Mouse (Mus musculus) MEL (cell line): ENCODE measurements around the gene Rps19. TPM values are rescaled to one million over a fixed set of nuclear protein-coding genes. Genes with fewer than 3 reads are reported as not detected.

Experiments used
- DNase-seq: peaks from one replicate; pipeline ENCODE4 v3.0.0; 2011; ENCODE audit warnings: low read depth, low spot score
- H3K27ac ChIP-seq: 2 replicates; pipeline ENCODE4 v1.5.1; 2012; ENCODE audit warnings: low read depth, mild to moderate bottlenecking, control low read depth, low read length, moderate library complexity; ENCODE audit not compliant: control insufficient read depth
- H3K27me3 ChIP-seq, 2 experiments: fragments of 150-350 bp in 1 of 2; sonication (generic) in 1 of 2; 2 replicates each; pipeline ENCODE4 v1.6.1; 2012; ENCODE audit warnings: low read length in 2 of 2, mild to moderate bottlenecking in 2 of 2, improper control_type of control experiment in 1 of 2, moderate library complexity in 1 of 2; ENCODE audit not compliant: insufficient read depth in 2 of 2, control insufficient read depth in 1 of 2
- H3K36me3 ChIP-seq, 2 experiments: 2 replicates each; pipeline ENCODE4 v1.6.1; 2012 to 2014; ENCODE audit warnings: low read length in 2 of 2, improper control_type of control experiment in 1 of 2, inconsistent platforms in 1 of 2, mild to moderate bottlenecking in 1 of 2; ENCODE audit not compliant: insufficient read depth in 2 of 2, control insufficient read depth in 1 of 2
- H3K4me1 ChIP-seq, 2 experiments: fragments of 150-350 bp in 1 of 2; sonication (generic) in 1 of 2; 2 replicates each; pipeline ENCODE4 v1.6.1; 2012; ENCODE audit warnings: low read length in 2 of 2, improper control_type of control experiment in 1 of 2, mild to moderate bottlenecking in 1 of 2; ENCODE audit not compliant: insufficient read depth in 2 of 2, control insufficient read depth in 1 of 2
- H3K4me3 ChIP-seq, 2 experiments: fragments of 150-350 bp in 1 of 2; sonication (generic) in 1 of 2; 2 replicates each; pipeline ENCODE4 v1.5.1; 2012; ENCODE audit warnings: low read depth in 2 of 2, low read length in 2 of 2, mild to moderate bottlenecking in 2 of 2, moderate library complexity in 2 of 2, control low read depth in 1 of 2, improper control_type of control experiment in 1 of 2; ENCODE audit not compliant: control insufficient read depth in 1 of 2, insufficient read depth in 1 of 2
- H3K79me2 ChIP-seq: 2 replicates; pipeline ENCODE4 v1.6.1; 2012; ENCODE audit warnings: mild to moderate bottlenecking, low read length, moderate library complexity; ENCODE audit not compliant: control insufficient read depth, poor library complexity, insufficient read depth
- H3K9ac ChIP-seq: 2 replicates; pipeline ENCODE4 v1.6.1; 2012; ENCODE audit warnings: low read depth, mild to moderate bottlenecking, control low read depth, low read length, moderate library complexity; ENCODE audit not compliant: control insufficient read depth, poor library complexity, severe bottlenecking
- H3K9me3 ChIP-seq: fragments of 150-350 bp; sonication (generic); replicated peaks from 2 replicates; pipeline ENCODE4 v1.6.1; 2012; ENCODE audit warnings: mild to moderate bottlenecking, low read length, improper control_type of control experiment, moderate library complexity; ENCODE audit not compliant: insufficient read depth
- BHLHE40 ChIP-seq: IDR thresholded peaks from 2 replicates; pipeline ENCODE4 v1.6.1; 2012; ENCODE audit warnings: low read depth, mild to moderate bottlenecking, inconsistent platforms, low read length, improper control_type of control experiment, borderline replicate concordance
- CTCF ChIP-seq, 3 experiments: IDR thresholded peaks in 2 of 3; conservative IDR thresholded peaks in 1 of 3; 2 replicates each; pipeline ENCODE4 v1.5.1; 2011 to 2012; ENCODE audit warnings: low read length in 3 of 3, low read depth in 2 of 3, mild to moderate bottlenecking in 2 of 3, improper control_type of control experiment in 1 of 3, inconsistent platforms in 1 of 3, mixed read lengths in 1 of 3, moderate library complexity in 1 of 3; ENCODE audit not compliant: control insufficient read depth in 1 of 3, insufficient read depth in 1 of 3, poor library complexity in 1 of 3, severe bottlenecking in 1 of 3
- ELF1 ChIP-seq: IDR thresholded peaks from 2 replicates; pipeline ENCODE4 v1.6.1; 2014; ENCODE audit warnings: low read depth, mild to moderate bottlenecking, inconsistent platforms, low read length, improper control_type of control experiment, moderate library complexity
- EP300 ChIP-seq, 2 experiments: IDR thresholded peaks; 2 replicates each; pipeline ENCODE4 v1.6.1; 2011; ENCODE audit warnings: improper control_type of control experiment in 2 of 2, low read length in 2 of 2, low read depth in 1 of 2, mild to moderate bottlenecking in 1 of 2
- ETS1 ChIP-seq: IDR thresholded peaks from 2 replicates; pipeline ENCODE4 v1.6.1; 2012; ENCODE audit warnings: low read depth, mild to moderate bottlenecking, inconsistent platforms, low read length, improper control_type of control experiment, moderate library complexity
- GATA1 ChIP-seq: IDR thresholded peaks from 2 replicates; pipeline ENCODE4 v1.6.1; 2011; ENCODE audit warnings: low read depth, low read length, improper control_type of control experiment
- HCFC1 ChIP-seq: IDR thresholded peaks from 2 replicates; pipeline ENCODE4 v1.6.1; 2012; ENCODE audit warnings: low read depth, mild to moderate bottlenecking, inconsistent platforms, low read length, improper control_type of control experiment, moderate library complexity
- JUND ChIP-seq: IDR thresholded peaks from 2 replicates; pipeline ENCODE4 v1.6.1; 2011; ENCODE audit warnings: low read depth, mild to moderate bottlenecking, improper control_type of control experiment, low read length
- KAT2A ChIP-seq: conservative IDR thresholded peaks from 2 replicates; pipeline ENCODE4 v1.6.1; 2012; ENCODE audit warnings: low read depth, low read length, improper control_type of control experiment, inconsistent platforms
- MAFK ChIP-seq: IDR thresholded peaks from 2 replicates; pipeline ENCODE4 v1.6.1; 2011; ENCODE audit warnings: low read depth, mild to moderate bottlenecking, low read length, improper control_type of control experiment, borderline replicate concordance
- MAX ChIP-seq: IDR thresholded peaks from 2 replicates; pipeline ENCODE4 v1.6.1; 2011; ENCODE audit warnings: low read length, improper control_type of control experiment
- MAZ ChIP-seq: IDR thresholded peaks from 2 replicates; pipeline ENCODE4 v1.6.1; 2012; ENCODE audit warnings: low read depth, mild to moderate bottlenecking, inconsistent platforms, low read length, improper control_type of control experiment
- MXI1 ChIP-seq: IDR thresholded peaks from 2 replicates; pipeline ENCODE4 v1.6.1; 2011; ENCODE audit warnings: mild to moderate bottlenecking, low read depth, low read length, improper control_type of control experiment
- MYB ChIP-seq: IDR thresholded peaks from 2 replicates; pipeline ENCODE4 v1.6.1; 2011; ENCODE audit warnings: mild to moderate bottlenecking, low read depth, low read length, improper control_type of control experiment
- MYC ChIP-seq: IDR thresholded peaks from 2 replicates; pipeline ENCODE4 v1.6.1; 2011; ENCODE audit warnings: low read depth, mild to moderate bottlenecking, low read length, improper control_type of control experiment, moderate library complexity
- NELFE ChIP-seq: IDR thresholded peaks from 2 replicates; pipeline ENCODE4 v1.6.1; 2011; ENCODE audit warnings: low read depth, low read length, improper control_type of control experiment
- NRF1 ChIP-seq: IDR thresholded peaks from 2 replicates; pipeline ENCODE4 v1.6.1; 2014; ENCODE audit warnings: low read depth, mild to moderate bottlenecking, inconsistent platforms, low read length, improper control_type of control experiment, moderate library complexity; ENCODE audit not compliant: poor library complexity, insufficient read depth, severe bottlenecking
- POLR2A ChIP-seq, 2 experiments: IDR thresholded peaks; 2 replicates each; pipeline ENCODE4 v1.6.1; 2011 to 2012; ENCODE audit warnings: low read length in 2 of 2, mild to moderate bottlenecking in 2 of 2, control low read depth in 1 of 2, improper control_type of control experiment in 1 of 2, low read depth in 1 of 2, moderate library complexity in 1 of 2; ENCODE audit not compliant: control insufficient read depth in 1 of 2, insufficient read depth in 1 of 2, poor library complexity in 1 of 2
- POLR2AphosphoS2 ChIP-seq: IDR thresholded peaks from 2 replicates; pipeline ENCODE4 v1.6.1; 2011; ENCODE audit warnings: low read length, improper control_type of control experiment
- RAD21 ChIP-seq: IDR thresholded peaks from 2 replicates; pipeline ENCODE4 v1.6.1; 2011; ENCODE audit warnings: mild to moderate bottlenecking, low read depth, low read length, improper control_type of control experiment
- RCOR1 ChIP-seq: IDR thresholded peaks from 2 replicates; pipeline ENCODE4 v1.6.1; 2012; ENCODE audit warnings: low read depth, mild to moderate bottlenecking, inconsistent platforms, low read length, improper control_type of control experiment
- SIN3A ChIP-seq: IDR thresholded peaks from 2 replicates; pipeline ENCODE4 v1.6.1; 2012; ENCODE audit warnings: low read length, improper control_type of control experiment, inconsistent platforms
- TBP ChIP-seq: IDR thresholded peaks from 2 replicates; pipeline ENCODE4 v1.8.0; 2011; ENCODE audit warnings: low read depth, low read length, improper control_type of control experiment
- TCF12 ChIP-seq: IDR thresholded peaks from 2 replicates; pipeline ENCODE4 v1.6.1; 2014; ENCODE audit warnings: low read depth, mild to moderate bottlenecking, inconsistent platforms, low read length, improper control_type of control experiment, moderate library complexity
- UBTF ChIP-seq: IDR thresholded peaks from 2 replicates; pipeline ENCODE4 v1.6.1; 2012; ENCODE audit warnings: low read depth, mild to moderate bottlenecking, inconsistent platforms, low read length, improper control_type of control experiment, moderate library complexity, borderline replicate concordance; ENCODE audit not compliant: insufficient read depth
- USF2 ChIP-seq, 2 experiments: IDR thresholded peaks; 2 replicates each; pipeline ENCODE4 v1.6.1; 2011 to 2012; ENCODE audit warnings: improper control_type of control experiment in 2 of 2, low read length in 2 of 2, borderline replicate concordance in 1 of 2, inconsistent platforms in 1 of 2, low read depth in 1 of 2, mild to moderate bottlenecking in 1 of 2; ENCODE audit not compliant: insufficient read depth in 1 of 2
- ZC3H11A ChIP-seq: IDR thresholded peaks from 2 replicates; pipeline ENCODE4 v1.6.1; 2012; ENCODE audit warnings: low read depth, mild to moderate bottlenecking, inconsistent platforms, low read length, improper control_type of control experiment
- ZKSCAN1 ChIP-seq: IDR thresholded peaks from 2 replicates; pipeline ENCODE4 v1.6.1; 2012; ENCODE audit warnings: low read depth, mild to moderate bottlenecking, inconsistent platforms, low read length, improper control_type of control experiment, moderate library complexity
- ZMIZ1 ChIP-seq: IDR thresholded peaks from 2 replicates; pipeline ENCODE4 v1.6.1; 2012; ENCODE audit warnings: low read depth, mild to moderate bottlenecking, inconsistent platforms, low read length, improper control_type of control experiment, moderate library complexity
- ZNF384 ChIP-seq: IDR thresholded peaks from 2 replicates; pipeline ENCODE4 v1.6.1; 2012; ENCODE audit warnings: low read depth, mild to moderate bottlenecking, inconsistent platforms, low read length, improper control_type of control experiment
- polyA plus RNA-seq, 2 experiments: library from polyadenylated mRNA; stranded (reverse) in 1 of 2; unstranded in 1 of 2; fragments of >175 nt in 1 of 2; fragments of >200 nt in 1 of 2; gene quantifications; 2 replicates each; pipeline versions ENCODE4 v1.2.1 to v1.2.4; 2012; ENCODE audit warnings: low replicate concordance in 2 of 2, low read depth in 1 of 2; ENCODE audit not compliant: insufficient read length in 2 of 2, insufficient read depth in 1 of 2, missing spikeins in 1 of 2
- total RNA-seq: library from RNA; depleted of rRNA; stranded (reverse); fragments of 300-350 nt; gene quantifications from 2 replicates; pipeline ENCODE4 v1.2.3, GENCODE M21; 2012

Gene Rps19
- total and polyA plus RNA-seq, 3 experiments = 2,454 to 3,580 TPM; not detected in 1

GRCm38 (mm10) chr7:24903444-24903825 lies 19.3 kb downstream of the Rps19 start:
- peak; percentile 70 for DNase-seq
- Histone ChIP-seq H3K4me1 (peaks cover 0 to 37% of the 10 kb centered on the region in 2 experiments; a peak in 2 of 4 replicates), H3K79me2 (peaks cover 28% of the 10 kb centered on the region), H3K36me3 (peaks cover 0 to 23% of the 10 kb centered on the region in 2 experiments; a peak in 3 of 4 replicates), H3K9me3 (no peaks in the 10 kb centered on the region), H3K27ac (peak overlapping the region; percentile 99), H3K4me3 (peak overlapping the region; percentile 72 to 92), H3K9ac (peak overlapping the region; percentile 97), H3K27me3 (no peaks in the 10 kb centered on the region)
- no peak for TF ChIP-seq JUND
- peak; percentile 6; the same call in 1 of the 2 replicates for TF ChIP-seq GATA1

- peaks cover 0 to 37% of the 10 kb centered on the region in 2 experiments; a peak in 2 of 4 replicates for H3K4me1 ChIP-seq
- TF ChIP-seq ZC3H11A (no peak), USF2 (IDR thresholded peaks at IDR 0.05; ENCODE audit: borderline replicate concordance in 1 of 2, insufficient read depth in 1 of 2, low read depth in 1 of 2, low read length in 2 of 2) (no peak), MAFK (no peak), MAX (peak; percentile 90), NRF1 (no peak; the same call in 1 of the 2 replicates), RAD21 (no peak), KAT2A (peak; percentile 65; the same call in 1 of the 2 replicates), TCF12 (no peak; the same call in none of the 2 replicates), MYB (no peak; the same call in 1 of the 2 replicates), POLR2A (IDR thresholded peaks at IDR 0.05; ENCODE audit: control insufficient read depth in 1 of 2, insufficient read depth in 1 of 2, low read depth in 1 of 2, low read length in 2 of 2, poor library complexity in 1 of 2) (peak; percentile 11 to 77; a peak in 2 of 4 replicates), POLR2AphosphoS2 (0 out of 2 replicates have a peak, but pooled peaks have one; percentile 22), HCFC1 (peak; percentile 95), ETS1 (peak; percentile 62), JUND (no peak), ZMIZ1 (no peak; the same call in 1 of the 2 replicates), GATA1 (peak; percentile 19; the same call in 1 of the 2 replicates), UBTF (no peak), NELFE (peak; percentile 59), MAZ (peak; percentile 98), TBP (peak; percentile 83), ZKSCAN1 (no peak), BHLHE40 (no peak), RCOR1 (no peak), CTCF (IDR thresholded peaks at IDR 0.05 in 2 of 3, conservative IDR thresholded peaks at IDR 0.05 in 1 of 3; ENCODE audit: control insufficient read depth in 1 of 3, insufficient read depth in 1 of 3, low read depth in 2 of 3, low read length in 3 of 3, poor library complexity in 1 of 3, severe bottlenecking in 1 of 3) (no peak), ELF1 (peak; percentile 98), ZNF384 (no peak), SIN3A (peak; percentile 98), MXI1 (peak; percentile 98), MYC (peak; percentile 92), EP300 (IDR thresholded peaks at IDR 0.05; ENCODE audit: low read depth in 1 of 2, low read length in 2 of 2) (peak in 1 of 2 experiments; percentile 38; a peak in 2 of 4 replicates)
Measured at GRCm38 (mm10) chr7:24904070-24904483, 19.9 kb downstream of the Rps19 start.

More at GRCm38 (mm10) chr7:24904070-24904483, 19.9 kb downstream of the Rps19 start:
- Histone ChIP-seq H3K4me3 (peak overlapping the region; percentile 79 to 92), H3K79me2 (peaks cover 28% of the 10 kb centered on the region), H3K36me3 (peaks cover 0 to 23% of the 10 kb centered on the region in 2 experiments), H3K9me3 (no peaks in the 10 kb centered on the region), H3K9ac (peak overlapping the region; percentile 97), H3K27ac (peak overlapping the region; percentile 99), H3K27me3 (no peaks in the 10 kb centered on the region)
- peak; percentile 99 for DNase-seq
